Mouse (Mus musculus): Measurements from ENCODE around the gene Frzb.

- TF ChIP-seq CTCF (IDR thresholded peaks at IDR 0.05; ENCODE audit: low read depth) (no peak), EP300 (IDR thresholded peaks at IDR 0.05; ENCODE audit: low read depth) (no peak)
Measured at GRCm38 (mm10) chr2:80445491-80445890, 1.9 kb downstream of the Frzb start.

All from liver, embryonic 14.5 days (tissue).